Mouse (Mus musculus): ENCODE measurements around the gene Phactr1. TPM values are rescaled to one million over a fixed set of nuclear protein-coding genes. Genes with fewer than 3 reads are reported as not detected.

Gene Phactr1
- polyA plus RNA-seq, 1 experiment from 2014 or later: 41.1 TPM

DNA sequence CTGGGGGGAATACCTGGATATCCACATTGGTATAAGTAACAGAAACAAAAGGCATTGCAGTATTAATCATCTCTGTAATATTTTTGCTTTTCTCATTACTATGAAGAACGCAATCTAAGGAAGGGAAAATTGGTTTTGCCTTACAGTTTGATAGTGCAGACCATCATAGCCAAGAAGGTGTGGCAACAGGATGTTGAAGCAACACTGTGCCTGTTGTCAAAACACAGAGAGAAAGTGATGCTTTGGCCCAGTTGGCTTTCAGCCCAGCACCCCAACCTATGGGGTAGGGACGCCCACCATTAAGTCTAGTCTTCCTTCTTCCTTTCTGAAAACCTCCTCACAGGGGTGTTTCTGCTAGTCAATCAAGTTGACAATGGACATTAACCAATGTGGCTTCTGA, 294.1 kb downstream of the Phactr1 start:
- DNase-seq (ENCODE audit: low spot score): no peak
- WGBS: 93% methylated on average over 2 of the region's 2 CpGs
- H3K36me3 ChIP-seq (ENCODE audit: control insufficient read depth, insufficient read depth, low read length): no peaks in the 10 kb centered on the region
- H3K4me3 ChIP-seq (ENCODE audit: low read depth, low read length): no peak overlapping the region
- no peaks in the 10 kb centered on the region for H3K9me3 ChIP-seq (ENCODE audit: control insufficient read depth, low read length)
- H3K9ac ChIP-seq (ENCODE audit: low read length): no peak overlapping the region
- H3K4me2 ChIP-seq (ENCODE audit: low read depth): no peak overlapping the region
- no peak for ATAC-seq (ENCODE audit: insufficient read depth, low FRiP score, low TSS enrichment)
- H3K27ac ChIP-seq (ENCODE audit: low read depth, low read length): no peak overlapping the region
- H3K4me1 ChIP-seq (ENCODE audit: control insufficient read depth, insufficient read depth, low read length): no peaks in the 10 kb centered on the region
- H3K27me3 ChIP-seq (ENCODE audit: control insufficient read depth, insufficient read depth, low read length): no peaks in the 10 kb centered on the region

DNA sequence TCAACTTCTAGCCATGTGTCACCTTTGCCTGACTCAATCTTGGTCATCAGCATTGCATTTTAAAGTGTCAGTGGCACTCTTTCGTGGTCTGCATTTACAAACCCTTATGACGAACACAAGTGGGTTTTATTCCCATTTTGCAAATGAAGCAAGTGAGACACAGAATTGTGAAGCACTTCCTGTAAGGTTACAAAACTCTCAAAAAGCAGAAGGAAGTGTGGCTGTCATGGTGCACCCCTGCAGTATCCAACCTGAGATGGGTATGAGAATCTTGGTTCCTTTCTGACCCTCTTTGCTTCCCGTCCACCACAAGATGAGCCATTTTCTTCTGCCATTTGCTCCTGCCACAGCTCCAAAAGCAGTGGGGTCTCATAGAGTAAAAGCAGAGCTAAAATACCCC, 295.7 kb downstream of the Phactr1 start:
- 81% methylated on average over 3 of the region's 3 CpGs for WGBS
- no peak overlapping the region for H3K27ac ChIP-seq (ENCODE audit: low read depth, low read length)
- no peaks in the 10 kb centered on the region for H3K36me3 ChIP-seq (ENCODE audit: control insufficient read depth, insufficient read depth, low read length)
- DNase-seq (ENCODE audit: low spot score) (no peak), ATAC-seq (ENCODE audit: insufficient read depth, low FRiP score, low TSS enrichment) (no peak)
- H3K4me3 ChIP-seq (ENCODE audit: low read depth, low read length): no peak overlapping the region
- no peaks in the 10 kb centered on the region for H3K9me3 ChIP-seq (ENCODE audit: control insufficient read depth, low read length)
- H3K9ac ChIP-seq (ENCODE audit: low read length): no peak overlapping the region
- H3K4me1 ChIP-seq (ENCODE audit: control insufficient read depth, insufficient read depth, low read length): no peaks in the 10 kb centered on the region
- H3K4me2 ChIP-seq (ENCODE audit: low read depth): no peak overlapping the region
- no peaks in the 10 kb centered on the region for H3K27me3 ChIP-seq (ENCODE audit: control insufficient read depth, insufficient read depth, low read length)

DNA sequence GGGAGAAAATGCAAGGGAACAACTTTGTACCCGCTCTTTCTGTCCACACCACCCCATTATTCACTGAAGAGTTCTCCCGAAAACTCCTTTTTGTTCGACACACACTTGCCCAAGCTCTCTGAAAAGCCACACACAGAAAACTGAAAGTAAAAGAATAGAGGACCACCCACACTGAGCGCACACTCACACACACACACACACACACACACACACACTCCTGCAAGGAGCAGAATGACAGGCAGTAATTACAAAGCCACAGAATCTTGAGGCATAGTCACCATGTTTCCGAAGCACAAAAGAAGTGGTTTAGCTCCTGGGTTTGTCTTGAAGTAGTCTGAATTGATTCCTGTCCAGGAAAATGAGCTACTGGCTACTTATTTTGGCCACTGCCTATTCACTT, 296.5 kb downstream of the Phactr1 start:
- Histone ChIP-seq H3K9me3 (ENCODE audit: control insufficient read depth, low read length) (no peaks in the 10 kb centered on the region), H3K4me2 (ENCODE audit: low read depth) (no peak overlapping the region), H3K4me3 (ENCODE audit: low read depth, low read length) (no peak overlapping the region), H3K4me1 (ENCODE audit: control insufficient read depth, insufficient read depth, low read length) (no peaks in the 10 kb centered on the region), H3K27me3 (ENCODE audit: control insufficient read depth, insufficient read depth, low read length) (no peaks in the 10 kb centered on the region), H3K9ac (ENCODE audit: low read length) (no peak overlapping the region), H3K36me3 (ENCODE audit: control insufficient read depth, insufficient read depth, low read length) (no peaks in the 10 kb centered on the region), H3K27ac (ENCODE audit: low read depth, low read length) (no peak overlapping the region)
- DNase-seq (ENCODE audit: low spot score) (no peak), ATAC-seq (ENCODE audit: insufficient read depth, low FRiP score, low TSS enrichment) (no peak)
- WGBS: 70% methylated on average over 5 of the region's 5 CpGs

DNA sequence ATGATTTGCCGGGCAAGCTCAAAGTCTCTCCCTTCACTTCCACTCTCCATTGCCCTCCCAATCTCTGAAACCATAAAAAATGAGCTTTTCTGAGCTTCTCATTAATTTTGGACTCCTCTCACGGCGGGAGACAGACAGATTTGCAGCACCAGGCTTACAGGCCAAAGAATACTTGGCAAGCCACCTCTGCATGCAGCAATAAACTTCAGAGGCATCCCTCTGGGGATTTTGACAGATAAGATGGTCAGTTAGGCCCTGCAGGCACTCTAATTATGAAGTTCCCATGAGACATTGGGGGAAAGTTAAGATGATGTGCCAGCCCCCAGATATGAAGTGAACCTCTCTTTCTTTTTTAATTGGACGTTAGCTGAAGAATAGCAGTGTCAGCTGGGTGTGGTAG, 300.2 kb downstream of the Phactr1 start:
- H3K4me3 ChIP-seq (ENCODE audit: low read depth, low read length): no peak overlapping the region
- no peaks in the 10 kb centered on the region for H3K4me1 ChIP-seq (ENCODE audit: control insufficient read depth, insufficient read depth, low read length)
- H3K27ac ChIP-seq (ENCODE audit: low read depth, low read length): no peak overlapping the region
- no peak overlapping the region for H3K4me2 ChIP-seq (ENCODE audit: low read depth)
- H3K27me3 ChIP-seq (ENCODE audit: control insufficient read depth, insufficient read depth, low read length): no peaks in the 10 kb centered on the region
- H3K9me3 ChIP-seq (ENCODE audit: control insufficient read depth, low read length): no peaks in the 10 kb centered on the region
- no peaks in the 10 kb centered on the region for H3K36me3 ChIP-seq (ENCODE audit: control insufficient read depth, insufficient read depth, low read length)
- DNase-seq (ENCODE audit: low spot score): no peak
- H3K9ac ChIP-seq (ENCODE audit: low read length): no peak overlapping the region
- 69% methylated on average over 4 of the region's 4 CpGs for WGBS
- no peak for ATAC-seq (ENCODE audit: insufficient read depth, low FRiP score, low TSS enrichment)

DNA sequence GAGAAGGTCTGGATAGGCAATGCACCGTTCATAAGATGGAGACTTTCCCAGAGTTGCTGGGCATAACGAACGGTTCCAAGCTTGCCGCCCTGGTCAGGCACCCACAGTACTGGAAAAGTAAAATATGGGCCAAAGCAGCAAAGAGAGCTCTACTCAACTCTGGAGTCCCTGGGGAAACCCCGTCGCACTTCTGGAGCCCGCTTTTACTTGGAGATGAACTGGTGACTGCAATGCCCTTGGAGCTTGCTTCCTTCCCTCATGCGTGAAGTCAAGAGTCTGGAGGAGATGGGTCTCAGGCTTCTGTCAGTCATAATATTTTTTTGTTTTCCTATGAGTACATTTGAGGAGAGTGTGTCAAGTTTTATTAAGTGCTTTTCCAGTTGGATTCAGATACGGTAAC, 302.2 kb downstream of the Phactr1 start:
- no peaks in the 10 kb centered on the region for H3K36me3 ChIP-seq (ENCODE audit: control insufficient read depth, insufficient read depth, low read length)
- H3K4me1 ChIP-seq (ENCODE audit: control insufficient read depth, insufficient read depth, low read length): no peaks in the 10 kb centered on the region
- H3K9me3 ChIP-seq (ENCODE audit: control insufficient read depth, low read length): no peaks in the 10 kb centered on the region
- ATAC-seq (ENCODE audit: insufficient read depth, low FRiP score, low TSS enrichment) (no peak), DNase-seq (ENCODE audit: low spot score) (no peak)
- H3K4me3 ChIP-seq (ENCODE audit: low read depth, low read length): no peak overlapping the region
- H3K4me2 ChIP-seq (ENCODE audit: low read depth): no peak overlapping the region
- H3K27ac ChIP-seq (ENCODE audit: low read depth, low read length): no peak overlapping the region
- H3K9ac ChIP-seq (ENCODE audit: low read length): no peak overlapping the region
- no peaks in the 10 kb centered on the region for H3K27me3 ChIP-seq (ENCODE audit: control insufficient read depth, insufficient read depth, low read length)
- WGBS: 92% methylated on average over 9 of the region's 9 CpGs

DNA sequence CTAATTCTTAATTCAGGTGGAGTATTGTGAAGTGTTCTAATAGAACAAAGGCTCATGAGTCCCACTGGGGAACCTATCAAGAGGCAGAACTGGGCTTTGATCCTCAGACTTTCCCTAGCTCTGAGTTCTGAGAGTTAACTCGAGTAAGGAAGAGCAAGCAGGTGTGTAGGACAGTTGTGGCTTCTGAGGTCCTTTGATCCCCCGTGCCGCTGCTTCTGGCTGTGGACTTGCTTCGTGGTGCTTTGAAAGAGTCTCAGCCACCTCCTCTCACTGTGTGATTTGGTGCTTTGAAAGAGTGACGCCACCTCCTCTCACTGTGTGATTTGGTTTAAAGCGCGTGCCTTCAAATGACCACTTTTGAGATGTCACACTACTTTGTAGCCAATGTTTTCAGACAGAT, 305.4 kb downstream of the Phactr1 start:
- ATAC-seq (ENCODE audit: insufficient read depth, low FRiP score, low TSS enrichment): no peak
- Histone ChIP-seq H3K4me1 (ENCODE audit: control insufficient read depth, insufficient read depth, low read length) (no peaks in the 10 kb centered on the region), H3K27me3 (ENCODE audit: control insufficient read depth, insufficient read depth, low read length) (no peaks in the 10 kb centered on the region), H3K4me3 (ENCODE audit: low read depth, low read length) (no peak overlapping the region), H3K9ac (ENCODE audit: low read length) (no peak overlapping the region), H3K9me3 (ENCODE audit: control insufficient read depth, low read length) (no peaks in the 10 kb centered on the region), H3K4me2 (ENCODE audit: low read depth) (no peak overlapping the region), H3K36me3 (ENCODE audit: control insufficient read depth, insufficient read depth, low read length) (no peaks in the 10 kb centered on the region), H3K27ac (ENCODE audit: low read depth, low read length) (no peak overlapping the region)
- DNase-seq (ENCODE audit: low spot score): no peak
- WGBS: 76% methylated on average over 7 of the region's 7 CpGs

DNA sequence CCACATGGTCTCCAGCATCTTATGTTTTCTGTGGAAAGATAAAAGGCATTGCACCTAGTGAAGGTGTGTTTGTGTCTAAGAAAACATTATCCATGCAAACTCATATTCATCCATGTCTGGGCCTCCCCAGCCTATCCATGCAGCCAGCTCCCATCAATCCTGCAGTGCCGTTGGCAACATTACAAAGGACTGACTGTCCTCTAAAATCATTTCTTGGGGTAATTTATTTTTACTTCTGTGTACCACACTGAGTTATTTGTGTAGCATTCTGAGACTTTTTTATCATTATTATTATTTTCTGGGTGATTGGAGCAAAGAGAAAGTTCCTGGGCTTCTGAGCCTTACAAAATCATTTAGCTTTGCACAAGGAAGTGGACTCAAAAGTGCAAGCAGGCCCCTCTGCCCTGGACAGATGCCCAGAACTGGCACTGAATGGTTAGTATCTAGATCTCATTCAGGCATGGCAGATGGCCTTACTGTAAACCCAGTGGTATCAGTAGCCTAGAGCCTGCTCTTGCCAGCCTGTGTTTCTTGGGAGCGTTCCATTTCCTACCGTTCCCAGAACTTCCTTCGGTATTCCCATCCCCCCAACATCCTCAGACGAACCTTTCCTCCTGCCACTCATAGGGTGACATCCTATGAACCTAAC, 307.6 kb downstream of the Phactr1 start:
- Histone ChIP-seq H3K4me2 (ENCODE audit: low read depth) (no peak overlapping the region), H3K4me1 (ENCODE audit: control insufficient read depth, insufficient read depth, low read length) (no peaks in the 10 kb centered on the region), H3K4me3 (ENCODE audit: low read depth, low read length) (no peak overlapping the region), H3K27ac (ENCODE audit: low read depth, low read length) (no peak overlapping the region), H3K9me3 (ENCODE audit: control insufficient read depth, low read length) (no peaks in the 10 kb centered on the region), H3K9ac (ENCODE audit: low read length) (no peak overlapping the region), H3K36me3 (ENCODE audit: control insufficient read depth, insufficient read depth, low read length) (no peaks in the 10 kb centered on the region), H3K27me3 (ENCODE audit: control insufficient read depth, insufficient read depth, low read length) (no peaks in the 10 kb centered on the region)
- ATAC-seq (ENCODE audit: insufficient read depth, low FRiP score, low TSS enrichment) (no peak), DNase-seq (ENCODE audit: low spot score) (no peak)
- WGBS: 87% methylated on average over 5 of the region's 5 CpGs

DNA sequence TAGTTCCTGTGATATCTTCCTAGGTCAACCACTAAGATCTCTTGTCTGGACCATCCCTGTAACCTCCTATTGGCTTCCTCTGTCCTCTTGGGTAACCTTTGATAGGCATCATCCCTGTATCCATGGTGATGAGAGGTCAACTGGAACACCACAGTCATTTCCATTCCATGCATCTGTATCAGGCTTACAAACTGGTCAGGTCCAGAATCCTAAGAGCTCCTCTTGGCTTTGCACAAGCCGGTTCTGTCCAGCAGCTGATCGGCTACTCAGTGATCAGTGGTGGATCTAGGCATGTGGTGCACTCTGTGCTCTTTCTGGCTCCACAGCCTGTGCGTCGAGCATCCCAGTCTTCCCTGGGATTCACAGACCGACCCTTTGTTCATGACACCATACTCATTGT, 309.1 kb downstream of the Phactr1 start:
- no peaks in the 10 kb centered on the region for H3K36me3 ChIP-seq (ENCODE audit: control insufficient read depth, insufficient read depth, low read length)
- H3K27ac ChIP-seq (ENCODE audit: low read depth, low read length): no peak overlapping the region
- no peak overlapping the region for H3K9ac ChIP-seq (ENCODE audit: low read length)
- H3K4me1 ChIP-seq (ENCODE audit: control insufficient read depth, insufficient read depth, low read length): no peaks in the 10 kb centered on the region
- no peaks in the 10 kb centered on the region for H3K27me3 ChIP-seq (ENCODE audit: control insufficient read depth, insufficient read depth, low read length)
- DNase-seq (ENCODE audit: low spot score) (no peak), ATAC-seq (ENCODE audit: insufficient read depth, low FRiP score, low TSS enrichment) (no peak)
- 89% methylated on average over 5 of the region's 5 CpGs for WGBS
- H3K4me2 ChIP-seq (ENCODE audit: low read depth): no peak overlapping the region
- H3K9me3 ChIP-seq (ENCODE audit: control insufficient read depth, low read length): no peaks in the 10 kb centered on the region
- no peak overlapping the region for H3K4me3 ChIP-seq (ENCODE audit: low read depth, low read length)

DNA sequence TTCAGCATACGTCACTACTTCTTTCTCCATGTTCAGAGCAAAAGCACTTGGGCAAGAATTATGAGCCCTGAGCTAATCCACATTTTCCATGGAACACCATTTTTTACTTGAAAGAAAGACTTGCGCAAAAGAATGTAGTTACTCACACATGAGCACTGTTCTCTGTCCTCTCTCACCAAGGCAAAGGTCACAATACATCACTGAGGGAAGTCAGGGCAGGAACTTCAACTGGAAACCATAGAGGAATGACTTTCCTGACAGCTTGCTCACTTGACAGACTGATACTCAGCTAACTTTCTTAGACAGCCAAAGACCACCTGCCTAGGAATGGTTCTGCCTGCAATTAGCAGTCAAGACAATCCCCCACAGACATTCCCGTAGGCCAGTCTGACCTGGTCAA, 309.6 kb downstream of the Phactr1 start:
- no peak for ATAC-seq (ENCODE audit: insufficient read depth, low FRiP score, low TSS enrichment)
- no peak overlapping the region for H3K27ac ChIP-seq (ENCODE audit: low read depth, low read length)
- no peak overlapping the region for H3K4me2 ChIP-seq (ENCODE audit: low read depth)
- no peak for DNase-seq (ENCODE audit: low spot score)
- H3K27me3 ChIP-seq (ENCODE audit: control insufficient read depth, insufficient read depth, low read length): no peaks in the 10 kb centered on the region
- WGBS: 86% methylated on average over 3 of the region's 3 CpGs
- H3K36me3 ChIP-seq (ENCODE audit: control insufficient read depth, insufficient read depth, low read length): no peaks in the 10 kb centered on the region
- no peak overlapping the region for H3K9ac ChIP-seq (ENCODE audit: low read length)
- H3K4me1 ChIP-seq (ENCODE audit: control insufficient read depth, insufficient read depth, low read length): no peaks in the 10 kb centered on the region
- H3K4me3 ChIP-seq (ENCODE audit: low read depth, low read length): no peak overlapping the region
- H3K9me3 ChIP-seq (ENCODE audit: control insufficient read depth, low read length): no peaks in the 10 kb centered on the region
